Mouse (Mus musculus): ENCODE data around the gene S100a6.

The S100a6 gene

GRCm38 (mm10) chr3:90612728-90613291, at the start of gene S100a6:
Gene S100a6 (plus strand): TSS chr3:90612882.
- DNase-seq (ENCODE audit: low read depth): peak; percentile 95

- DNase-seq (ENCODE audit: low read depth): no peak
Measured at GRCm38 (mm10) chr3:90574691-90575090, 38.0 kb upstream of the S100a6 start.

DNA sequence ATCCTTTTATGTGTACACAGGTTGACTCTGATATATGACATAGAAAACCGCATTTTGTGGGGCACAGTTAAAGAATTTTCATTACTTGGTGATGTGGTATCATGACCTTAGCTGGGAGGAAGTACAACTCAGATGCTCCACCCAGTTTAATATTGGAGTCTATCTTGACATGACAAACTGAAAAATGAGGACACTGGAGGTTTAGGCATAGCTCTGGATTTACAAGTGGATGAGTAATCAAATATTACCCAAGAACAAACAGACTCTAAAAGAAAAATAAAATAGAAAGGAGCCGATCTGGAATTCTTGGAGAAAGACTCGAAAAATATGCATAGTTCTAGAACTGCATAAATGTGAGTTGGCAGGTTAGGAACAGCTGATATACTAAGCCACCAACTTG, 37.4 kb upstream of the S100a6 start:
- no peak for DNase-seq (ENCODE audit: low read depth)

GRCm38 (mm10) chr3:90576351-90577001, 36.2 kb upstream of the S100a6 start:
- DNase-seq (ENCODE audit: low read depth): no peak

DNA sequence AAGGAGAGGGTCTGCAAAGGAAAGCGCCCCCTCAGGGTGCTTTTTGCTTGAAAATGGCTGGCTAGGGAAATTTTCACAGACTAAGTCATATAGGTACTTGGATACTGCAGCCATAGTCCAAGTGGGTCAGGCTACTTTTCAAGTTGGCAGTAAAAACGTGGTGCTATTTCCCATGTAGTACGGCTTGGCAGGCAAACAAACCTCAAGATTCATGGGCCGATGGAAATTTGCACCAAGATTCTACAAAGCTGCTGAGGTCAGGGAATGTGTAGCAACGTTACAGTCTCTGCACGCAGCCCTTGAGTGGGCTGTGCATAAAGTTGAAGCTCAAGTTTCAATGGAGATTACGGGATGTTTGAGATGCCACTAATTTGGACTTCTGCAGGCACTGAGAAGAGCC, 33.2 kb upstream of the S100a6 start:
- DNase-seq (ENCODE audit: low read depth): no peak

DNA sequence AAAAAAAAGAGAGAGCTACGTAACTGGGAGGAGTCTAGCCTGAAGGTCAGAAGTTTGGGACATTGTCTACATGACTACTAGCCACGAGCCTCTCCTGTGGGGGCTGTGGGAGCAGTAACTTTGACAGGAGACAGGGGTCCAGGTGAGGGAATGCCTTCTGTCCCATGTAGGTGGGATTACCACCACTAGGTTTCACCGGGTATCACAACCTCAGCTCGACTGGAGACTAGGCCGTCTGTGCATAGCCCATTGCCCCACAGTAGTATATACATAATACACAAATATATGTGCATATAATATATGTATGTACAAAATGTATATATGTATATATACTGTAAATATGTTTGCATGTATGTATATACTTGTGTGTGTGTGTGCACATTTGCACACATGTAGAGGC, 31.5 kb upstream of the S100a6 start:
- DNase-seq (ENCODE audit: low read depth): no peak

DNA sequence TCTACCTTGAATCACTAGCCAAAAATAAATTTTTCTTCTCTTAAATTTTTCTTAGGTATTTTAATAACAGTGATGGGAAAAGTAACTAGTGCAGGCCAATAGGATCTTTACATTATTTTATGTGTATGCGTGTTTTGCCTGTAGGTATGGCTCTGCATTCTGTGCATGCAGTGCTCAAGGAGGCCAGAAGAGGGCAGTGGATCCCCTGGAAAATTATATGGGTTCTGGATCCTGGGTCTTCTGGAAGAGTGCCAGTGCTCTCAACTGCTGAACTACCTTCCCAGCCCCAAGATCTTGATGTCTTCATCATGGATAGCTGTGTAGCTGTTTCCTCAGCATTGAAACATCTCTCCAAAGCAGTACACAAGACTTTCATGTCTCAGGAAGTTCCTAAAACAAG, 30.5 kb upstream of the S100a6 start:
- DNase-seq (ENCODE audit: low read depth): peak; percentile 40

- no peak for DNase-seq (ENCODE audit: low read depth)
Measured at GRCm38 (mm10) chr3:90582556-90582955, 30.1 kb upstream of the S100a6 start.

GRCm38 (mm10) chr3:90583893-90584292, 28.8 kb upstream of the S100a6 start:
- peak; percentile 33 for DNase-seq (ENCODE audit: low read depth)

- peak; percentile 88 for DNase-seq (ENCODE audit: low read depth)
Measured at GRCm38 (mm10) chr3:90585595-90585994, 27.1 kb upstream of the S100a6 start.

- DNase-seq (ENCODE audit: low read depth): peak; percentile 37
Measured at GRCm38 (mm10) chr3:90586016-90586643, 26.6 kb upstream of the S100a6 start.

GRCm38 (mm10) chr3:90586906-90587305, 25.8 kb upstream of the S100a6 start:
- peak; percentile 97 for DNase-seq (ENCODE audit: low read depth)

DNA sequence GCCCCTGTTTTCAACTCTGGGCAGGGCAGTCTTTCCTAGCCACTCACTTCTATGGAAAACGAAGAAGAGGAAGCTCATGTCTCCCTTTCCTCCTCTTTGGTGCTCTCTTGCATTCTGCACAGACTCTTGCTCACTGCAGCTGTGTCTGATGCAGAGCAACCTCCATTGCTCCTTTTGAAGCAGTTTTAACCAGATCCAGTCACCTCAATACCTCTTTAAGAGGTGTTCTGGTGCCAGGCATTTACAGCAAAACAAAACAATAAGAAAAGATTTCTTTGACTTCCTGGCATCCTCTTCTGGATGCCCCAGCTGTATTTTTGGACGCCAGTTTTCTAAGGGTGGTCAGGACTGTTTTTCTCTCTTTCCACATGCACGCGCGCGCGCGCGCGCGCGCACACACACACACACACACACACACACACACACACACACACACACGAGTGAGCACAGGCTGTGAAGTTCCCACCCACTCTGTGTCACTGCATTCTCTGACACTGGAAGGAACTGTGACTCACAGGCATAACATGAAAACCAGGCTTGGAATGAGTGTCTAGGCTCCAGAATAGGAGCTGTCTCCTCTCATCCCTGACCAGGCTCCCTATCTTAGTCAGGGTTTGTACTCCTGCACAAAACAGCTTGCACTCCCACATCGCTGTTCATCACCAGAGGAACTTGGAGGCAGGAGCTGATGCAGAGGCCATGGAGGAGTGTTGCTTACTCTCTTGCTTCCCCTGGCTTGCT, 25.2 kb upstream of the S100a6 start:
- DNase-seq (ENCODE audit: low read depth): peak; percentile 87

DNA sequence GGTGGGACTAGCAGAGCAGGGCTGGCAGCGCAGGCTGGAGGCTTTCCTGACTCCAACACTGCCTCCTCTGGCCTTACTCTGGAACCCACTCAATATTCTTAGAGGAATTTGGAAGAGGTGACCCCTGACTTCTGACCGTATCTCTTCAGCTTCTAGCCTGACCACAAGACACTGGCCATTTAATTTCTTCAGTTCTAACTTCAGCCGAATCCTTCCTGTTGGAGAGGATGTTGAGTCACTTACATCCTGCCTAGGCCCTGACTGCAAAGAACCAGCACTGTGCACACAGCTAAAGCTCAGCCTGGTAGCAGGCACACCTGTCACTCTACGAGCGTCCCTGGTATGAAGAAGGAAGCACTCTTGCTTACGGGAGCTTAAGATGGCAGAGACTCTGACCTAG, 23.3 kb upstream of the S100a6 start:
- peak; percentile 97 for DNase-seq (ENCODE audit: low read depth)

DNA sequence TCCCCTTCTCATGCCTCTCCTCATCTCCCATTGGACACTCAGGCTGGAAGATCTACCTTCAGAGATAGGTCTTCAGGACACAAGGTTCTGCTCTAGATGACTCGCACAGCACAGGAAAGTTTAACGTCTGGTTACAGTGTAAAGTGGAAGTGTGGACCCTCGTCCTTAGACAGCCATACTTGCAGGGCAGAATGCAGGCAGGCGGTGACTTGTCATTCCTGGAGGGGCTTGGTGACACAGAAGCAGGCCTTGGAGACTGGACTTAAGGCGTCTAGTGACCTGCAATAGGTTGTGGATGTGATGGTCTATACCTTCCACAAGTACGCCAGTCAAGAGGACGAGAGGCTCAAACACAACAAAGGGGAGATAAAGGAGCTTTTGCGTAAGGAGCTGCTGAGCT, 22.7 kb upstream of the S100a6 start, which contains the start of gene S100a2:
TSS of gene S100a2 (plus strand) at position 301 of the 400 bp plus-strand sequence.
- DNase-seq (ENCODE audit: low read depth): no peak

GRCm38 (mm10) chr3:90594466-90594865, 18.2 kb upstream of the S100a6 start:
- DNase-seq (ENCODE audit: low read depth): no peak

- DNase-seq (ENCODE audit: low read depth): peak; percentile 59
Measured at GRCm38 (mm10) chr3:90595556-90595955, 17.1 kb upstream of the S100a6 start.

DNA sequence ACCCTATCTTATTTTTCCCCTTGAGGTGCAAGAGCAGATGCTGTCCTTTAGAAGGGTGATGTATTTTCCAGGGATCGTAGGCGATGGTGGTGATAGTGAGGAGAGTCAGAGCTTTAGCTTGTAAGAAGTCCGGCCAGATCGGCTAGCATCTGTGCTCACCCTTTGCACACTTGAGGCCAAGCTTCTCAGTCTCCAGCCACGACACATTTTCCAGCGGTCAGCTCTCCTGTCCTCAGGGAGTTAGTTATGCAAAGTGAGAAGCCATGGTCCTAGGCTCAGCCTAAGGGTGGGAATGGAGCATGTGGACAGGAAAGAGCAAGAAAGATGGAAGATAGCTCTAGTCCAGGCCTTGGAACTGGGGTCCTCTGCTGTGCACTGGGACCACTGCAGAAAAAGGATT, 15.9 kb upstream of the S100a6 start:
- no peak for DNase-seq (ENCODE audit: low read depth)

GRCm38 (mm10) chr3:90597736-90598135, 14.9 kb upstream of the S100a6 start:
- no peak for DNase-seq (ENCODE audit: low read depth)

- no peak for DNase-seq (ENCODE audit: low read depth)
Measured at GRCm38 (mm10) chr3:90598212-90598611, 14.5 kb upstream of the S100a6 start.

DNA sequence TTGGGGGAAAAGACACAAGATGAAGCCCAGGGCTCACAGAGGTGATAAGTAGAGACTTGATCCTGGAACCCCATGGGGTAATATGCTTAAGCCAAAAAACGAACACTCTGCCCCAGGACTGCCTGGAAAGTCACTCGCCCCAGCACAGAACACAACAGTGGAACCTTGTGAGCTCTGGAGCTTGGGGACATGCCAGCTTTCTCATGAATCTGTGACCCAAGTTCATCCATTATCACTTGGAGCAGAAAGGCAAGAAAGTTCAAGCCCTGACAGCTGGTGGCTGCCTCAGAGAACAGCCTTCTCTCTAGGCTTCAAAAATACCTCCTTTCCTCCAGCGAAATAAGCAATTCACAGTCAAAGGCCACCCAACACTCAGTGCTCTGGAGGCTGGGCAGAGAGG, 13.3 kb upstream of the S100a6 start:
- no peak for DNase-seq (ENCODE audit: low read depth)

- no peak for DNase-seq (ENCODE audit: low read depth)
Measured at GRCm38 (mm10) chr3:90600036-90600435, 12.6 kb upstream of the S100a6 start.

All from 416B (cell line).